Mouse (Mus musculus) mesoderm, embryonic 11.5 days (tissue): ENCODE measurements around the gene Skint6.
A peak's percentile ranks its signal among the peaks of the same experiment; 100 is the strongest.
"Not testable (repeated sequence)": the region's sequence is repeated elsewhere in the genome, so short reads cannot be mapped to it uniquely, and the experiment has no call there.

ENCODE experiments used
- DNase-seq: peaks from one replicate; pipeline ENCODE4 v3.0.0-alpha.2; 2012; ENCODE audit warnings: low read depth, low spot score

The Skint6 gene

GRCm38 (mm10) chr4:113286873-113287272 is at the start of gene Skint6:
Skint6 (minus strand) TSS chr4:113286973.
- DNase-seq, result no peak

- DNase-seq, result no peak
Observed at GRCm38 (mm10) chr4:113320911-113321310, 34.1 kb upstream of the Skint6 start.

- no peak for DNase-seq
Observed at GRCm38 (mm10) chr4:113301773-113302473, 15.2 kb upstream of the Skint6 start.

GRCm38 (mm10) chr4:113263363-113264060 is 23.3 kb downstream of the Skint6 start:
- DNase-seq, result no peak

- no peak for DNase-seq
Observed at GRCm38 (mm10) chr4:113245808-113246207, 41.0 kb downstream of the Skint6 start.

- no peak for DNase-seq
Observed at GRCm38 (mm10) chr4:113067621-113068020, 219.2 kb downstream of the Skint6 start.

GRCm38 (mm10) chr4:112979160-112979559 is 307.6 kb downstream of the Skint6 start:
- not testable (repeated sequence) for DNase-seq

GRCm38 (mm10) chr4:112790646-112791045 is 496.1 kb downstream of the Skint6 start:
- peak; percentile 1 for DNase-seq

GRCm38 (mm10) chr4:112774766-112775165 is 512.0 kb downstream of the Skint6 start, which contains the start of gene Skint10:
Skint10 (minus strand) TSS chr4:112774866.
- no peak for DNase-seq
